Mouse (Mus musculus) MEL (cell line): ENCODE results near the gene Dgkg. TPM values are rescaled to one million over a fixed set of nuclear protein-coding genes. Genes with fewer than 3 reads are reported as not detected.

Experiments
- DNase-seq: peaks from one replicate; pipeline ENCODE4 v3.0.0; 2011; ENCODE audit warnings: low read depth, low spot score
- H3K27ac ChIP-seq: 2 replicates; pipeline ENCODE4 v1.5.1; 2012; ENCODE audit warnings: low read depth, mild to moderate bottlenecking, control low read depth, low read length, moderate library complexity; ENCODE audit not compliant: control insufficient read depth
- H3K27me3 ChIP-seq, 2 experiments: fragments of 150-350 bp in 1 of 2; sonication (generic) in 1 of 2; 2 replicates each; pipeline ENCODE4 v1.6.1; 2012; ENCODE audit warnings: low read length in 2 of 2, mild to moderate bottlenecking in 2 of 2, improper control_type of control experiment in 1 of 2, moderate library complexity in 1 of 2; ENCODE audit not compliant: insufficient read depth in 2 of 2, control insufficient read depth in 1 of 2
- H3K36me3 ChIP-seq, 2 experiments: 2 replicates each; pipeline ENCODE4 v1.6.1; 2012 to 2014; ENCODE audit warnings: low read length in 2 of 2, improper control_type of control experiment in 1 of 2, inconsistent platforms in 1 of 2, mild to moderate bottlenecking in 1 of 2; ENCODE audit not compliant: insufficient read depth in 2 of 2, control insufficient read depth in 1 of 2
- H3K4me1 ChIP-seq, 2 experiments: fragments of 150-350 bp in 1 of 2; sonication (generic) in 1 of 2; 2 replicates each; pipeline ENCODE4 v1.6.1; 2012; ENCODE audit warnings: low read length in 2 of 2, improper control_type of control experiment in 1 of 2, mild to moderate bottlenecking in 1 of 2; ENCODE audit not compliant: insufficient read depth in 2 of 2, control insufficient read depth in 1 of 2
- H3K4me3 ChIP-seq, 2 experiments: fragments of 150-350 bp in 1 of 2; sonication (generic) in 1 of 2; 2 replicates each; pipeline ENCODE4 v1.5.1; 2012; ENCODE audit warnings: low read depth in 2 of 2, low read length in 2 of 2, mild to moderate bottlenecking in 2 of 2, moderate library complexity in 2 of 2, control low read depth in 1 of 2, improper control_type of control experiment in 1 of 2; ENCODE audit not compliant: control insufficient read depth in 1 of 2, insufficient read depth in 1 of 2
- H3K79me2 ChIP-seq: 2 replicates; pipeline ENCODE4 v1.6.1; 2012; ENCODE audit warnings: mild to moderate bottlenecking, low read length, moderate library complexity; ENCODE audit not compliant: control insufficient read depth, poor library complexity, insufficient read depth
- H3K9ac ChIP-seq: 2 replicates; pipeline ENCODE4 v1.6.1; 2012; ENCODE audit warnings: low read depth, mild to moderate bottlenecking, control low read depth, low read length, moderate library complexity; ENCODE audit not compliant: control insufficient read depth, poor library complexity, severe bottlenecking
- H3K9me3 ChIP-seq: fragments of 150-350 bp; sonication (generic); replicated peaks from 2 replicates; pipeline ENCODE4 v1.6.1; 2012; ENCODE audit warnings: mild to moderate bottlenecking, low read length, improper control_type of control experiment, moderate library complexity; ENCODE audit not compliant: insufficient read depth
- CHD1 ChIP-seq: IDR thresholded peaks from 2 replicates; pipeline ENCODE4 v1.6.1; 2012; ENCODE audit warnings: low read depth, mild to moderate bottlenecking, inconsistent platforms, low read length, improper control_type of control experiment
- CHD2 ChIP-seq: IDR thresholded peaks from 2 replicates; pipeline ENCODE4 v1.6.1; 2011; ENCODE audit warnings: low read length, improper control_type of control experiment
- CTCF ChIP-seq, 3 experiments: IDR thresholded peaks in 2 of 3; conservative IDR thresholded peaks in 1 of 3; 2 replicates each; pipeline ENCODE4 v1.5.1; 2011 to 2012; ENCODE audit warnings: low read length in 3 of 3, low read depth in 2 of 3, mild to moderate bottlenecking in 2 of 3, improper control_type of control experiment in 1 of 3, inconsistent platforms in 1 of 3, mixed read lengths in 1 of 3, moderate library complexity in 1 of 3; ENCODE audit not compliant: control insufficient read depth in 1 of 3, insufficient read depth in 1 of 3, poor library complexity in 1 of 3, severe bottlenecking in 1 of 3
- ELF1 ChIP-seq: IDR thresholded peaks from 2 replicates; pipeline ENCODE4 v1.6.1; 2014; ENCODE audit warnings: low read depth, mild to moderate bottlenecking, inconsistent platforms, low read length, improper control_type of control experiment, moderate library complexity
- GABPA ChIP-seq: IDR thresholded peaks from 2 replicates; pipeline ENCODE4 v1.6.1; 2012; ENCODE audit warnings: low read depth, mild to moderate bottlenecking, inconsistent platforms, low read length, improper control_type of control experiment, moderate library complexity
- HCFC1 ChIP-seq: IDR thresholded peaks from 2 replicates; pipeline ENCODE4 v1.6.1; 2012; ENCODE audit warnings: low read depth, mild to moderate bottlenecking, inconsistent platforms, low read length, improper control_type of control experiment, moderate library complexity
- JUND ChIP-seq: IDR thresholded peaks from 2 replicates; pipeline ENCODE4 v1.6.1; 2011; ENCODE audit warnings: low read depth, mild to moderate bottlenecking, improper control_type of control experiment, low read length
- MAZ ChIP-seq: IDR thresholded peaks from 2 replicates; pipeline ENCODE4 v1.6.1; 2012; ENCODE audit warnings: low read depth, mild to moderate bottlenecking, inconsistent platforms, low read length, improper control_type of control experiment
- MXI1 ChIP-seq: IDR thresholded peaks from 2 replicates; pipeline ENCODE4 v1.6.1; 2011; ENCODE audit warnings: mild to moderate bottlenecking, low read depth, low read length, improper control_type of control experiment
- MYB ChIP-seq: IDR thresholded peaks from 2 replicates; pipeline ENCODE4 v1.6.1; 2011; ENCODE audit warnings: mild to moderate bottlenecking, low read depth, low read length, improper control_type of control experiment
- MYC ChIP-seq: IDR thresholded peaks from 2 replicates; pipeline ENCODE4 v1.6.1; 2011; ENCODE audit warnings: low read depth, mild to moderate bottlenecking, low read length, improper control_type of control experiment, moderate library complexity
- NRF1 ChIP-seq: IDR thresholded peaks from 2 replicates; pipeline ENCODE4 v1.6.1; 2014; ENCODE audit warnings: low read depth, mild to moderate bottlenecking, inconsistent platforms, low read length, improper control_type of control experiment, moderate library complexity; ENCODE audit not compliant: poor library complexity, insufficient read depth, severe bottlenecking
- POLR2A ChIP-seq, 2 experiments: IDR thresholded peaks; 2 replicates each; pipeline ENCODE4 v1.6.1; 2011 to 2012; ENCODE audit warnings: low read length in 2 of 2, mild to moderate bottlenecking in 2 of 2, control low read depth in 1 of 2, improper control_type of control experiment in 1 of 2, low read depth in 1 of 2, moderate library complexity in 1 of 2; ENCODE audit not compliant: control insufficient read depth in 1 of 2, insufficient read depth in 1 of 2, poor library complexity in 1 of 2
- POLR2AphosphoS2 ChIP-seq: IDR thresholded peaks from 2 replicates; pipeline ENCODE4 v1.6.1; 2011; ENCODE audit warnings: low read length, improper control_type of control experiment
- POLR2AphosphoS5 ChIP-seq: IDR thresholded peaks from 2 replicates; pipeline ENCODE4 v1.6.1; 2012; ENCODE audit warnings: low read depth, borderline replicate concordance, mild to moderate bottlenecking, inconsistent platforms, low read length, moderate library complexity, mixed read lengths
- RAD21 ChIP-seq: IDR thresholded peaks from 2 replicates; pipeline ENCODE4 v1.6.1; 2011; ENCODE audit warnings: mild to moderate bottlenecking, low read depth, low read length, improper control_type of control experiment
- SIN3A ChIP-seq: IDR thresholded peaks from 2 replicates; pipeline ENCODE4 v1.6.1; 2012; ENCODE audit warnings: low read length, improper control_type of control experiment, inconsistent platforms
- SMC3 ChIP-seq: IDR thresholded peaks from 2 replicates; pipeline ENCODE4 v1.6.1; 2011; ENCODE audit warnings: low read depth, low read length, improper control_type of control experiment
- TAL1 ChIP-seq: IDR thresholded peaks from 2 replicates; pipeline ENCODE4 v1.6.1; 2012; ENCODE audit warnings: mild to moderate bottlenecking, inconsistent platforms, low read length, moderate library complexity, mixed read lengths
- UBTF ChIP-seq: IDR thresholded peaks from 2 replicates; pipeline ENCODE4 v1.6.1; 2012; ENCODE audit warnings: low read depth, mild to moderate bottlenecking, inconsistent platforms, low read length, improper control_type of control experiment, moderate library complexity, borderline replicate concordance; ENCODE audit not compliant: insufficient read depth
- USF1 ChIP-seq: IDR thresholded peaks from 2 replicates; pipeline ENCODE4 v1.6.1; 2014; ENCODE audit warnings: low read depth, mild to moderate bottlenecking, inconsistent platforms, low read length, improper control_type of control experiment, moderate library complexity
- USF2 ChIP-seq, 2 experiments: IDR thresholded peaks; 2 replicates each; pipeline ENCODE4 v1.6.1; 2011 to 2012; ENCODE audit warnings: improper control_type of control experiment in 2 of 2, low read length in 2 of 2, borderline replicate concordance in 1 of 2, inconsistent platforms in 1 of 2, low read depth in 1 of 2, mild to moderate bottlenecking in 1 of 2; ENCODE audit not compliant: insufficient read depth in 1 of 2
- ZC3H11A ChIP-seq: IDR thresholded peaks from 2 replicates; pipeline ENCODE4 v1.6.1; 2012; ENCODE audit warnings: low read depth, mild to moderate bottlenecking, inconsistent platforms, low read length, improper control_type of control experiment
- ZKSCAN1 ChIP-seq: IDR thresholded peaks from 2 replicates; pipeline ENCODE4 v1.6.1; 2012; ENCODE audit warnings: low read depth, mild to moderate bottlenecking, inconsistent platforms, low read length, improper control_type of control experiment, moderate library complexity
- ZMIZ1 ChIP-seq: IDR thresholded peaks from 2 replicates; pipeline ENCODE4 v1.6.1; 2012; ENCODE audit warnings: low read depth, mild to moderate bottlenecking, inconsistent platforms, low read length, improper control_type of control experiment, moderate library complexity
- ZNF384 ChIP-seq: IDR thresholded peaks from 2 replicates; pipeline ENCODE4 v1.6.1; 2012; ENCODE audit warnings: low read depth, mild to moderate bottlenecking, inconsistent platforms, low read length, improper control_type of control experiment
- polyA plus RNA-seq, 2 experiments: library from polyadenylated mRNA; stranded (reverse) in 1 of 2; unstranded in 1 of 2; fragments of >175 nt in 1 of 2; fragments of >200 nt in 1 of 2; gene quantifications; 2 replicates each; pipeline versions ENCODE4 v1.2.1 to v1.2.4; 2012; ENCODE audit warnings: low replicate concordance in 2 of 2, low read depth in 1 of 2; ENCODE audit not compliant: insufficient read length in 2 of 2, insufficient read depth in 1 of 2, missing spikeins in 1 of 2
- total RNA-seq: library from RNA; depleted of rRNA; stranded (reverse); fragments of 300-350 nt; gene quantifications from 2 replicates; pipeline ENCODE4 v1.2.3, GENCODE M21; 2012

Dgkg gene
- total and polyA plus RNA-seq, 3 experiments = not detected

- Histone ChIP-seq H3K4me1 (no peaks in the 10 kb centered on the region), H3K27ac (no peak overlapping the region), H3K4me3 (no peak overlapping the region), H3K36me3 (no peaks in the 10 kb centered on the region), H3K27me3 (no peaks in the 10 kb centered on the region), H3K9ac (no peak overlapping the region), H3K79me2 (no peaks in the 10 kb centered on the region), H3K9me3 (no peaks in the 10 kb centered on the region)
- TF ChIP-seq POLR2A (IDR thresholded peaks at IDR 0.05; ENCODE audit: control insufficient read depth in 1 of 2, insufficient read depth in 1 of 2, low read depth in 1 of 2, low read length in 2 of 2, poor library complexity in 1 of 2) (no peak), HCFC1 (no peak), CHD1 (no peak), POLR2AphosphoS2 (no peak), JUND (no peak), CHD2 (no peak), CTCF (IDR thresholded peaks at IDR 0.05 in 2 of 3, conservative IDR thresholded peaks at IDR 0.05 in 1 of 3; ENCODE audit: control insufficient read depth in 1 of 3, insufficient read depth in 1 of 3, low read depth in 2 of 3, low read length in 3 of 3, poor library complexity in 1 of 3, severe bottlenecking in 1 of 3) (no peak), MYB (no peak), TAL1 (no peak), SIN3A (no peak), ZC3H11A (no peak), NRF1 (no peak), MYC (no peak)
- DNase-seq = no peak
Observed at GRCm38 (mm10) chr16:22585523-22585922, 71.5 kb downstream of the Dgkg start.

GRCm38 (mm10) chr16:22583401-22583800, 73.6 kb downstream of the Dgkg start:
- Histone ChIP-seq H3K79me2 (no peaks in the 10 kb centered on the region), H3K27me3 (no peaks in the 10 kb centered on the region), H3K9me3 (no peaks in the 10 kb centered on the region), H3K4me1 (no peaks in the 10 kb centered on the region), H3K27ac (no peak overlapping the region), H3K36me3 (no peaks in the 10 kb centered on the region), H3K9ac (no peak overlapping the region), H3K4me3 (no peak overlapping the region)
- DNase-seq = no peak
- TF ChIP-seq ZKSCAN1 (no peak), POLR2AphosphoS5 (no peak), CHD2 (no peak), GABPA (no peak), MYB (no peak), USF2 (IDR thresholded peaks at IDR 0.05; ENCODE audit: borderline replicate concordance in 1 of 2, insufficient read depth in 1 of 2, low read depth in 1 of 2, low read length in 2 of 2) (no peak), ELF1 (no peak), JUND (no peak), MXI1 (no peak), MAZ (no peak), SMC3 (no peak), USF1 (no peak), RAD21 (no peak), ZNF384 (no peak), ZMIZ1 (no peak), UBTF (no peak)
